Mouse (Mus musculus) hindbrain, embryonic 15.5 days (tissue): ENCODE results near the gene Zfp629. TPM values are rescaled to one million over a fixed set of nuclear protein-coding genes. Genes with fewer than 3 reads are reported as not detected.
A peak's percentile ranks its signal among the peaks of the same experiment; 100 is the strongest.
"Not testable (repeated sequence)": the region's sequence is repeated elsewhere in the genome, so short reads cannot be mapped to it uniquely, and the experiment has no call there.

Source experiments
- ATAC-seq: fragments of 200-750 bp; cut with Nextera tagmentation; 2 replicates; pipeline ENCODE4 v1.8.0; 2017; ENCODE audit warnings: low read depth, moderate number of reproducible peaks, moderate TSS enrichment; ENCODE audit not compliant: low FRiP score
- H3K27ac ChIP-seq: fragments of 300-500 bp; sonication (generic); replicated peaks from 2 replicates; pipeline ENCODE4 v1.5.1; 2015; ENCODE audit warnings: mild to moderate bottlenecking, inconsistent platforms
- H3K27me3 ChIP-seq: fragments of 300-500 bp; sonication (generic); 2 replicates; pipeline ENCODE4 v1.6.1; 2015; ENCODE audit warnings: control low read depth, inconsistent platforms
- H3K36me3 ChIP-seq: fragments of 300-500 bp; sonication (generic); 2 replicates; pipeline ENCODE4 v1.6.1; 2015; ENCODE audit warnings: control low read depth, inconsistent platforms
- H3K4me1 ChIP-seq: fragments of 300-500 bp; sonication (generic); replicated peaks from 2 replicates; pipeline ENCODE4 v1.6.1; 2015; ENCODE audit warnings: control low read depth, inconsistent platforms
- H3K4me2 ChIP-seq: fragments of 300-500 bp; sonication (generic); 2 replicates; pipeline ENCODE4 v1.6.1; 2015; ENCODE audit warnings: moderate library complexity, mild to moderate bottlenecking, inconsistent platforms
- H3K4me3 ChIP-seq: fragments of 300-500 bp; sonication (generic); 2 replicates; pipeline ENCODE4 v1.5.1; 2015; ENCODE audit warnings: mild to moderate bottlenecking, inconsistent platforms
- H3K9ac ChIP-seq: fragments of 300-500 bp; sonication (generic); 2 replicates; pipeline ENCODE4 v1.6.1; 2015; ENCODE audit warnings: inconsistent platforms
- H3K9me3 ChIP-seq: fragments of 300-500 bp; sonication (generic); 2 replicates; pipeline ENCODE4 v1.6.1; 2016; ENCODE audit warnings: control low read depth, inconsistent platforms
- WGBS: fragments of 180-500 bp; shearing (Covaris S2); methylation state at CpG from one replicate; pipeline ENCODE4 v1.1.7; 2015; 5-methylcytosine and 5-hydroxymethylcytosine counted together
- polyA plus RNA-seq: library from polyadenylated mRNA; unstranded; fragments of >200 nt; fragmentation: Nextera tagmentation; extraction: Ambion mirVana; gene quantifications from 2 replicates; pipeline ENCODE4 v1.2.1, GENCODE M21; 2015

Gene Zfp629
- polyA plus RNA-seq, 1 experiment from 2014 or later = 18.7 TPM

- H3K4me1 ChIP-seq = peaks cover 5% of the 10 kb centered on the region
- H3K4me3 ChIP-seq = no peak overlapping the region
- no peaks in the 10 kb centered on the region for H3K36me3 ChIP-seq
- H3K27ac ChIP-seq = no peak overlapping the region
- H3K9ac ChIP-seq = no peak overlapping the region
- WGBS = 76% methylated on average over 4 of the region's 4 CpGs
- no peaks in the 10 kb centered on the region for H3K9me3 ChIP-seq
- ATAC-seq = no peak
- no peak overlapping the region for H3K4me2 ChIP-seq
- H3K27me3 ChIP-seq = no peaks in the 10 kb centered on the region
Measured at GRCm38 (mm10) chr7:127642254-127642653, 26.7 kb upstream of the Zfp629 start.

- Histone ChIP-seq H3K4me3 (no peak overlapping the region), H3K9me3 (no peaks in the 10 kb centered on the region), H3K27ac (no peak overlapping the region), H3K9ac (no peak overlapping the region), H3K4me2 (no peak overlapping the region), H3K27me3 (no peaks in the 10 kb centered on the region), H3K36me3 (no peaks in the 10 kb centered on the region), H3K4me1 (peaks cover 12% of the 10 kb centered on the region)
- no peak for ATAC-seq
- WGBS = 46% methylated on average over 4 of the region's 4 CpGs
Measured at GRCm38 (mm10) chr7:127641260-127641659, 25.7 kb upstream of the Zfp629 start.

GRCm38 (mm10) chr7:127636963-127637362, 21.4 kb upstream of the Zfp629 start:
- Histone ChIP-seq H3K4me2 (peak overlapping the region; percentile 80), H3K27ac (peak overlapping the region; percentile 25; the same call in 1 of the 2 replicates), H3K4me1 (peaks cover 12% of the 10 kb centered on the region), H3K27me3 (no peaks in the 10 kb centered on the region), H3K9ac (peak overlapping the region; percentile 64), H3K36me3 (no peaks in the 10 kb centered on the region), H3K4me3 (peak overlapping the region; percentile 53), H3K9me3 (no peaks in the 10 kb centered on the region)
- WGBS = under 1% methylated on average over 27 of the region's 27 CpGs
- ATAC-seq = peak; percentile 81; the same call in 1 of the 2 replicates

- H3K9me3 ChIP-seq = no peaks in the 10 kb centered on the region
- H3K9ac ChIP-seq = no peak overlapping the region
- H3K27me3 ChIP-seq = no peaks in the 10 kb centered on the region
- no peaks in the 10 kb centered on the region for H3K36me3 ChIP-seq
- H3K27ac ChIP-seq = no peak overlapping the region
- no peak for ATAC-seq
- H3K4me3 ChIP-seq = no peak overlapping the region
- 63% methylated on average over 4 of the region's 4 CpGs for WGBS
- peaks cover 2% of the 10 kb centered on the region; the same call in 1 of the 2 replicates for H3K4me1 ChIP-seq
- H3K4me2 ChIP-seq = no peak overlapping the region
Measured at GRCm38 (mm10) chr7:127631416-127631815, 15.8 kb upstream of the Zfp629 start.

GRCm38 (mm10) chr7:127628646-127629045, 13.0 kb upstream of the Zfp629 start:
- no peak overlapping the region for H3K9ac ChIP-seq
- H3K4me1 ChIP-seq = no peaks in the 10 kb centered on the region
- H3K27me3 ChIP-seq = no peaks in the 10 kb centered on the region
- H3K9me3 ChIP-seq = no peaks in the 10 kb centered on the region
- H3K36me3 ChIP-seq = no peaks in the 10 kb centered on the region
- no peak overlapping the region for H3K4me3 ChIP-seq
- 86% methylated on average over 5 of the region's 5 CpGs for WGBS
- no peak overlapping the region for H3K27ac ChIP-seq
- ATAC-seq = no peak
- H3K4me2 ChIP-seq = no peak overlapping the region

- H3K36me3 ChIP-seq = no peaks in the 10 kb centered on the region
- H3K9me3 ChIP-seq = no peaks in the 10 kb centered on the region
- H3K27me3 ChIP-seq = no peaks in the 10 kb centered on the region
- no peak for ATAC-seq
- no peak overlapping the region for H3K4me2 ChIP-seq
- no peak overlapping the region for H3K27ac ChIP-seq
- H3K9ac ChIP-seq = no peak overlapping the region
- H3K4me3 ChIP-seq = no peak overlapping the region
- WGBS = 89% methylated on average over 4 of the region's 4 CpGs
- no peaks in the 10 kb centered on the region for H3K4me1 ChIP-seq
Measured at GRCm38 (mm10) chr7:127626471-127626870, 10.9 kb upstream of the Zfp629 start.

- Histone ChIP-seq H3K4me1 (no peaks in the 10 kb centered on the region), H3K27me3 (no peaks in the 10 kb centered on the region), H3K9ac (no peak overlapping the region), H3K27ac (no peak overlapping the region), H3K4me3 (no peak overlapping the region), H3K4me2 (no peak overlapping the region), H3K36me3 (no peaks in the 10 kb centered on the region), H3K9me3 (no peaks in the 10 kb centered on the region)
- no peak for ATAC-seq
- 99% methylated on average over 7 of the region's 7 CpGs for WGBS
Measured at GRCm38 (mm10) chr7:127626039-127626438, 10.4 kb upstream of the Zfp629 start.

- not testable (repeated sequence) for H3K36me3 ChIP-seq, H3K9ac ChIP-seq, H3K27me3 ChIP-seq, H3K4me2 ChIP-seq, H3K9me3 ChIP-seq, ATAC-seq, H3K4me3 ChIP-seq, H3K27ac ChIP-seq
- 90% methylated on average over 7 of the region's 8 CpGs for WGBS
- peaks cover 31% of the 10 kb centered on the region for H3K4me1 ChIP-seq
Measured at GRCm38 (mm10) chr7:127618402-127618801, 2.8 kb upstream of the Zfp629 start.

- Histone ChIP-seq H3K9me3 (no peaks in the 10 kb centered on the region), H3K9ac (no peak overlapping the region), H3K36me3 (no peaks in the 10 kb centered on the region), H3K4me2 (no peak overlapping the region), H3K27me3 (no peaks in the 10 kb centered on the region), H3K4me1 (peaks cover 34% of the 10 kb centered on the region), H3K27ac (no peak overlapping the region), H3K4me3 (no peak overlapping the region)
- WGBS = 20% methylated on average over 2 of the region's 2 CpGs
- no peak for ATAC-seq
Measured at GRCm38 (mm10) chr7:127617962-127618361, 2.4 kb upstream of the Zfp629 start.

- H3K4me2 ChIP-seq = no peak overlapping the region
Measured at GRCm38 (mm10) chr7:127616881-127617280, 1.3 kb upstream of the Zfp629 start.

GRCm38 (mm10) chr7:127616336-127616735, 739 bp upstream of the Zfp629 start:
- whole genome bisulfite sequencing = 61% methylated on average over 1 of the region's 1 CpGs
- H3K27ac ChIP-seq = no peak overlapping the region; the same call in 1 of the 2 replicates
- H3K4me2 ChIP-seq = peak overlapping the region; percentile 71
- H3K9me3 ChIP-seq = no peaks in the 10 kb centered on the region
- H3K4me3 ChIP-seq = peak overlapping the region; percentile 99
- H3K36me3 ChIP-seq = peaks cover 13% of the 10 kb centered on the region
- no peak for ATAC-seq
- H3K4me1 ChIP-seq = peaks cover 34% of the 10 kb centered on the region
- peak overlapping the region; percentile 10; the same call in 1 of the 2 replicates for H3K9ac ChIP-seq
- H3K27me3 ChIP-seq = no peaks in the 10 kb centered on the region

More at GRCm38 (mm10) chr7:127616881-127617280, 1.3 kb upstream of the Zfp629 start:
- Histone ChIP-seq H3K36me3 (peaks cover 7% of the 10 kb centered on the region), H3K9me3 (no peaks in the 10 kb centered on the region), H3K27me3 (no peaks in the 10 kb centered on the region), H3K9ac (0 out of 2 replicates have a peak overlapping the region, but pooled peaks have one; percentile 10), H3K4me1 (peaks cover 34% of the 10 kb centered on the region), H3K27ac (no peak overlapping the region), H3K4me3 (no peak overlapping the region)
- WGBS = 85% methylated on average over 1 of the region's 1 CpGs
- no peak for ATAC-seq

- H3K4me3 ChIP-seq = peak overlapping the region; percentile 99
- H3K27ac ChIP-seq = peak overlapping the region; percentile 89
- under 1% methylated on average over 16 of the region's 44 CpGs for WGBS
- H3K36me3 ChIP-seq = peaks cover 31% of the 10 kb centered on the region
- peaks cover 34% of the 10 kb centered on the region for H3K4me1 ChIP-seq
- peak; percentile 21 for ATAC-seq
- peak overlapping the region; percentile 71 for H3K4me2 ChIP-seq
- no peaks in the 10 kb centered on the region for H3K9me3 ChIP-seq
- no peaks in the 10 kb centered on the region for H3K27me3 ChIP-seq
- H3K9ac ChIP-seq = peak overlapping the region; percentile 89
Measured at GRCm38 (mm10) chr7:127614511-127614890, 1.1 kb downstream of the Zfp629 start.

- H3K4me3 ChIP-seq = peak overlapping the region; percentile 99
- H3K4me1 ChIP-seq = peaks cover 34% of the 10 kb centered on the region
- H3K36me3 ChIP-seq = peaks cover 35% of the 10 kb centered on the region
- ATAC-seq = no peak
- no peaks in the 10 kb centered on the region for H3K27me3 ChIP-seq
- H3K9ac ChIP-seq = peak overlapping the region; percentile 89
- 21% methylated on average over 8 of the region's 8 CpGs for WGBS
- H3K27ac ChIP-seq = no peak overlapping the region
- H3K4me2 ChIP-seq = peak overlapping the region; percentile 71
- H3K9me3 ChIP-seq = no peaks in the 10 kb centered on the region
Measured at GRCm38 (mm10) chr7:127614091-127614490, 1.5 kb downstream of the Zfp629 start.
